Mouse (Mus musculus): ENCODE data around the gene Txnrd1.

Txnrd1 gene

DNA sequence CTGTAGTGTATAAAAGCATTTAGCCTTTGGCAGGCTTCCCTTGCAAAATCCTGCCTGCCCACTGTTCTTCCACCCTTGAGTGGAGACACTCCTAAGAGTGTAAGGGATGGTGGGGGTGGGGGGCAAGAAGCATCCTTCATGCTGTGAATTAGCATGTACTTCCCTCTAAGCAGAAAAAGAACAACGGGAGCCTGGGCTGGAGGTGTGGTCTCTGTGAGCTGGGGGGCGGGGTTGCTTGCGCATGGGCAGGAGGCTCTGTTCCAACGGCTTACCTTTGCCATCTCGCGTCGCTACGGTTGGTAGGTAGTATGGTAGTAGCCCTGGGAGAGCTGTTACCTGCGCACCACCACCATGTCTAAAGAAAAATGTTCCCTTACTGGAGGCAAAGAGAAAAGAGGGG, 32.6 kb downstream of the Txnrd1 start, which contains the start of gene Eid3:
Gene Eid3, plus strand, starts transcription at position 271 of the 400 bp plus-strand sequence.
- DNase-seq (ENCODE audit: low read depth, low spot score), result peak; percentile 34

DNA sequence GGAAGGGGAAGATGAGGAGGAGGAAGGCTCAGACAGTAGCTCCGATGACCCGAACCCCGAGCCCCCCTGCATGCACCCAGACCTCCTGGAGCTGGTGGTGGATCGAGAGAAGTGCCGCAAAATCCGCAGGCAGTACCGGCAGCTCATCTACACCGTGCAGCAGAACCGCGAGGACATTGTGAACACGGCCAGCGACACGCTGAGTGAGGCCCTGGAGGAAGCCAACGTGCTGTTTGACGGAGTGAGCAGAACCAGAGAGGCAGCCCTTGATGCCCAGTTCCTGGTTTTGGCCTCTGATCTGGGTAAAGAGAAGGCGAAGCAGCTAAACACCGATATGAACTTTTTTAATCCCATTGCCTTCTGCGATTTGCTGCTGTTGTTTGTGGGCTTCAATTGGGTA, 33.1 kb downstream of the Txnrd1 start:
- peak; percentile 38 for DNase-seq (ENCODE audit: low read depth, low spot score)

DNA sequence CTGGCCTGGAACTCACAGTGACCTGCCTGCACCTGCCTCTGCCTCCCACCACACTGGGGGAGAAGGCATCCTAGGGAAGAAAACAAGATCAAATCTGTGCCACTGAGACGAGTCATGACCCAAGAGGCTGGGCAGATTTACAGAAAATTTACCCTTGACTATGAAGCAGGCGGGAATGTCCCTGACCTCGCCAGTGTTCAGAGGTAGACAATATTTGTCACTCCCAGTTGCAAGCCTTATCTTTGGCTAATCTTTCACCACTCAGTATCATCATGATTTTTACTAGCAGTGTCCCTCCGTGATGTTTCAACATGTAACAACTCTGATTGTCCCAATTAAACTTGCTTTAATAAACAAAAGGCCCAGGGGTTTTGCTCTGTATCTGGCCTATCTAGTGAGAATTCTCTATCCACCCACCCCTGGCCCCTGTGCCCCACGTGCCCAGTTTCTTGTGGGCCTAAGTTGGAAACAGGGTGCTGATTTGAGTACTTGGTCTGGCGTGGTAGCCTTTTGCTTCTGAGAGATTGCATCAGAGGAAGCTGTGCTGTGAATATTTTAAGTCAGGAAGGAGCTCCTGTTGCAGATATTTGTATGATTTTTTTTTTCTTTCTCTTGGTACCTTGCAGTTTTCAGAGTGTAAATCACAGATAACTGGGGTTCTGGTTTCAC, 34.8 kb downstream of the Txnrd1 start:
- DNase-seq (ENCODE audit: low read depth, low spot score), result no peak

DNA sequence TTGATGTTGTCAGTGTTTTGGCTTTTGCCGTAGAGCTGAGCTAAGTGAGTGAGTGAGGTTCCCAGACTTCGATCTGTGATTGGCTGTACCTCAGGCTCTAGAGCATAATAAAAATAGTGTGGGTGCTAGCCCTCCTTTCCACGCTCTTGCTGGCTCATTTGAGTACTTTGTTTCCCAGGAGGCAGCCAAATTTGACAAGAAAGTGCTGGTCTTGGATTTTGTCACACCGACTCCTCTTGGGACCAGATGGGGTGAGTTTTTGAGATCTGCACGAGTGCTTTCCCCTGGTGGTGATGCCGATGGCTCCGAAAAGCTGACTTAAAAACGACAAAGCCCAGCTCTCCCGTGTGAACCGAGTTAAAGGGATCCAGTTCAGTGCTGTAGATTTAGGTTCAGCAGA, 41.7 kb downstream of the Txnrd1 start:
- DNase-seq (ENCODE audit: low read depth, low spot score), result no peak

DNA sequence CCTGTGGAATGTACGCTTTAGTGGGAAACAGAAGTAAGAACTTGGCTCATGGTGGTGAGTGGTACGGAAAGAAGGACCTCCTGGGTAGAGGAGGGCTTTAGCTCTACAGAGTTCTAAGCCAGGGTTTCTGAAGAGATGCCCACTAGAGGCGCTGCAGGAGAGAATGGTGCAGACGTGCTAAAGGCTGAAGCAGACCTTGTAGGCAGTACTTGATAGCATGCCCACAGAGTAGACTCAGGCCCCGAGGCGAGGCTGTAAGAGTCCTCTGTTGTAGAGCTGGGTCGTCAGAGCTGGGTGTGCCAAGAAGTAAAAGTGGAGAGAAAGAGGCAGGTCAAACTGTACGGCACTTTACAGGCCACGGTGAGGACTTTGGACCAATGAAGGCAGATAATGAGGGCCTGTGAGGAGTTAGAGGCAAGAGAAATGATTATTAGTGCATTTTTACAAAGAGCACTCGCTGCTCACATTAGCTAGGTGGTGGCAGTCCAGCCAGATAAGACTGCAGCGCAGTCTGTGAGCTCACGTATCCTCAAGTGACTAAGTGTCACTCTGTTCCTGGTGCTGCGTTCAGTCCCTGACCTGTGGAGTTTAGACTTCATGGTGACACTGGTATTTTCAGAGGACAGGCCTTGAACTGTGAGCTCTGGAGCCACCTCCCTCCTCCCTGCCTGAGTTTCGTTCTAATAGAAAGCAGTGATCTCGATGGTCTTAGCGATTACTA, 42.5 kb downstream of the Txnrd1 start:
- DNase-seq (ENCODE audit: low read depth, low spot score), result peak; percentile 50

DNA sequence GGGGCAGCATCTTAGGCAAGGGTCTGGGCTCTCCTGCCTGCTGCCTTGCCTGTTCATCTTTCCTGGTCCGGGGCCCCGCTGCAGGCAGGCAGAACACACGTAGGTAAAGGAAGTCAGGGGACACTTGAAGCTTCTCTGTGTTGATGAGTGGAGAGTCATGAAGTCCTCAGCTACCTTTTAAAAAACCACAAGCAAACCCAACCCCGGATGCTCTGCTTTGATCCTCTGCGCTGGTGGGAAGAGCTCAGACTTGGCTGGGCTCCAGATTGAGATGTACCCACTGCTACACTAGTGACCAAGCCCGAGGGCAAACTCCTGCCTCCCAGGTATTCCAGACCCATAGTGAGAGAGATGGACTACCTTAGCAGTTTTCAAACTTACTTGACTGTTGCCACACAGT, 53.6 kb downstream of the Txnrd1 start:
- DNase-seq (ENCODE audit: low read depth, low spot score), result no peak

DNA sequence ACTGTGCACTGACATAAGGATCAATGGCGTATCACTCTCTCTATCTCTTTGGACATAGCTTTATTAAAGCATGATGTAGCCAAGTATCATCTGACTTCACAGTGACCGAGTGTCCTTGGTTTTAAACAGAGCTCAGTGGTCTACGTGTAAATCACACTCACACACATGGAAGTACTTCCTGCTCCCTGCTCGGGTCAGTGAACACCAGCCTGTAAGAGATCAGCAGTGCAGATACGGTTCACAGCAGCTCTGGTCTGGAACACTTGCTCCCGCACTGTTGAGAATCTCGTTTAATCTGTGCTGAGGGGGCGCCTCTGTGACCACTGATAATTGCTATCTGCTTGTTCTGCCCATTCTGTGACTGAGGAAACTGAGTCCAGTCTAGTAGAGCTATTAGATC, 54.8 kb downstream of the Txnrd1 start:
- DNase-seq (ENCODE audit: low read depth, low spot score), result no peak

DNA sequence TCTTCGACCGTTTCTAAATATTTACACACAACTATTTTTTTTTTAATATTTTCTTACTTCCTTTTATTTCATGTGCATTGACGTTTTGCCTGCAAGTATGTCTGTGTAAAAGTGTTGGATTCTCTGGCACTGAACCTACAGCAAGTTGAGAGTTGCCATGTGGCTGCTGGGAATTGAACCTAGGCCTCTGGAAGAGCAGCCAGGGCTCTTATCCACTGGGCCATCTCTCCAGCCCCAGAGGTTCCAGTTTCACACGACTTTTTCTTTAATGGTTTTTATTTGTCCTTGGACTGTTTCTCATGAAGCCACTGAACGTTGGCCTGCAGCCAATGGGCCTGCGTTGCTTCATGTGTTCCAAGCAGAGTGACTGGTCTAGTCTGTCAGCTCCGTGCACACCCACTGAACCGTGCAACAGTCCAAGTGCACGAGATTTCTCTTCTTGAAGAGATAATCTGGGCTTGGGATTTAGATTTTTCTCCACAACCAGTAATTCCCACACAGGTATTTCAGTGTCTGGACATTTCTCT, 55.8 kb downstream of the Txnrd1 start:
- peak; percentile 52 for DNase-seq (ENCODE audit: low read depth, low spot score)

DNA sequence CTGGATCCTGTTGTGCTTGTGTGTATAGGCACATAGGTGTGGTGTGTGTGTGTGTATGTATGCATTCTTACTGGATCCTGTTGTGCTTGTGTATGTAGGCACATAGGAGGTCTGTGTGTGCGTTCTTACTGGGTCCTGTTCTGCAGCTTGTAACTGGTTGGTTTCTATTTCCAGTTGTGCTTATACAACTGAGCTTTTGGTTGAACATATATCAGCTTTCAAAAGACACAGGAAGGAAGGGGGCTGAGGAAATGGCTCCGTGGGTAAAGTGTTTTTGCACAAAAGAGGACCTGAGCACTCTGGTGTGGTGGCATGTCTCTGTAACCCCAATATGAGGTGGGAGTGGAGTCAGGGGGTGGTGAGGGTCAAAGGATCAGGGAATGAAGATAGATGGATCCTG, 57.2 kb downstream of the Txnrd1 start:
- no peak for DNase-seq (ENCODE audit: low read depth, low spot score)

DNA sequence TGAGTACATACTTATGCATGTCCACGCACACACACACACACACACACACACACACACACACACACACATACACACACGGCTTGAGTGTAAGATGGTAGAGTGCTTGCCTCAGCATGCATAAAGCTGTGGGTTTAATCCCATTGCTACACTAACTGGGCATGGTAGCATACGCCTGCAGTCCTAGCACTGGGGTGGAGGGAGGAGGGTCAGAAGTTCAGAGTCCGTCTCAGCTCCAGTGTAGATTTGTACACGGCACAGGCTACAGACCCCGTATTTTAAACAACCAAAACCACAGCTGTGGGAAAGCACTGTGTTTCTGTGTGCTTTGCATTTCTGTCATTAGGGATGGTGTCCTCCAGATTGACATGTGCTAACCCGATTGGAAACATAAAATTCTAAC, 57.7 kb downstream of the Txnrd1 start:
- DNase-seq (ENCODE audit: low read depth, low spot score), result no peak

DNA sequence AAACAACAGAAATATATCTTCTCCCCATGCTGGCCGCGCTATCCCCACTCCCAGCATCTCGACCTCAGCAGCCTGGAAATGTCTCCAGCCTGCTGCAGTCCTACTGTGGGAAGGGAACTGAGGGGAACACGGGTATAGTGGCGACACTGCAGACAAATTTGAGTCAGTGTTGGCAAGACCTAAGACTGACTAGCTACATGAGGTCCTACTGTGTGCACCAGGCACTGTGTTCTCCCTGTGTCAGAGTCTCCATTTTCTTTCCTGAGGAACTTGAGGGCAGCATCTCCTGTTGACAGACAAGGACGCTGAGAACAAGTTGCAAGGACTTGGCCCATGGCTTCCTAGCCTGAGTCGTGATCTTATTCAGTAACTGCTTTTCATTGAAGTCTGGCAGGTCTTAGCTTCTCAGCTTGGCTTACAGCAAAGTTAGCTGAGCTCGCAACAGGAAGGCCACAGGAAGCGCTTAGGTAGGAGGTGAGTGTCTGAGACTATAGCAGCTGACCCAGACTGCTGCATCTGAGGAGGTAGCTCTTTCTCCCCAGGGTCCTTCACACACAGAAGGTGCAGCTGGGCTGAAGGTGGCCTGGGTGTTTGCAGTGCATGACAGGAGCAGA, 58.8 kb downstream of the Txnrd1 start:
- DNase-seq (ENCODE audit: low read depth, low spot score), result no peak

DNA sequence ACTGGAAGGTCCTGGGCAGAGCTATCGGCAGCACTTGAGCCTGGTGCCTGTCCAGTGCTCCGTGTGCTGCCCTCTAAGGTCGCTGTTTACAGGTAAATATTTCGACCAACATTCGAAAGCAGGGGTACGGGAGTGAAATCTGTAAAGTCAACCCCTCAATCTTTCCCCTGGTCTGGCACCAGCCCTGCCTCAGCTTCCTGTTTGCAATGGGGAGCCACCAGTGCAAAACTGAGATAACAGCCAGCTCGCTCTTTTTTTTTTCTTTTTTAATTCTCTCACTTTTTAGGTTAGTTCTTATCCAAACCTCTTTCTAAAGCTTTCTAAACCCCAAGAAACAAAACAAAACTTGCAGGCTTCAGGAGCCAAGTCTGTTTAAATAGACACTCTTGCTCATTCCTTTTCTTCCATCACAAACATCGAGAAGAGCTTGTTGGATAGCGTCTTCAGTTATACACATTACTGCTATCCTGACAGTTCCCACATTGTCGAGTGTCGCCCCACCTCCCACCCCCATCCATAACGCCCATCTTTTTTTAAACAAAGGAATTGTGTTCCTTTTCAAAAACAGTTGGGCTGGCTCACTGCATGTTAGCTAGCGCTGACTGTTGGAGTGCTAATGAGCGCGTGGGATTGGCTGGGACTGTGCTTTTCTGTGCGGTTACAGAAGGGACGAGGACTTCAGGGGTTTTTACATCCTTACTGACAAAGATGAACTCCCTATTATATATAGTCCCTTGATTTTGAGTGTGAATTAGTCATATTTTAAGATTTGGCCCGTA, 60.3 kb downstream of the Txnrd1 start:
- DNase-seq (ENCODE audit: low read depth, low spot score), result peak; percentile 85

DNA sequence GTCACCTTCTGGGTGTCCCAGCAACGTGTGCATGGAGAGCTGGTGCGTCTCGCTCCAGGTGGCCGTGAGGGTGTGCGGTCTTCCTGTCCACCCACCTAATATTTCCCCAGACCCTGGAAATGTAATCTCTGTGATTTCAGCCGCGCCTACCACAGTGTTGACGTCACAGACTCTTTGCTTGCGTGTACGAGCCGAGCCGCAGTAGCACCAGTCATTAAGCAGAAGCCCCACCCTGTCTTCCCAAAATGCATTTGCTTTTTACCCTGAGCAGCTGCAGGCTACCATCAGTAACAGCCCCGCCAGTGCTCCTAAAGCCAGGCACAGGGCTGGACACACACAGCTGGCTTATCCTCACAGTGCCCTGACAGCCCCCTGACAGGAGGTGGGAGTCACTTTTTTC, 64.2 kb downstream of the Txnrd1 start:
- no peak for DNase-seq (ENCODE audit: low read depth, low spot score)

DNA sequence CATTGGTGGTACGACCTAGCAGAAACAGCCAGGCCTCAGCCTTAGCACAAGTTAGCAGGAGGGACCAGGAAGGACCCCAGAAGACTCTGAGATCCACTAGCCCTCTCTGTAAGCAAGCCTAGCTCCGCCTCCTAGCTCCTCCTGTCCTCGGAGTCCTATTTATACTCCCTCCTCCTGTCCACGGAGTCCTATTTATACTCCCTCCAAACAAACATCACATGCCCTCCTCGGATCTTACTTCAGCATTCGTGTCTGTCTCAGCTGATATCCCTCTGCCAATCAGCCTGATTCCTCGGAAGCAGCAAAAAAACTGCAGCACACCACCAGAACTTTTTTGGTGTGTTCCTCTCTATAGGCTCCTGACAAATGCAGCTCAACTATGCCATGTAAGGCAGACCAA, 65.1 kb downstream of the Txnrd1 start:
- peak; percentile 31 for DNase-seq (ENCODE audit: low read depth, low spot score)

DNA sequence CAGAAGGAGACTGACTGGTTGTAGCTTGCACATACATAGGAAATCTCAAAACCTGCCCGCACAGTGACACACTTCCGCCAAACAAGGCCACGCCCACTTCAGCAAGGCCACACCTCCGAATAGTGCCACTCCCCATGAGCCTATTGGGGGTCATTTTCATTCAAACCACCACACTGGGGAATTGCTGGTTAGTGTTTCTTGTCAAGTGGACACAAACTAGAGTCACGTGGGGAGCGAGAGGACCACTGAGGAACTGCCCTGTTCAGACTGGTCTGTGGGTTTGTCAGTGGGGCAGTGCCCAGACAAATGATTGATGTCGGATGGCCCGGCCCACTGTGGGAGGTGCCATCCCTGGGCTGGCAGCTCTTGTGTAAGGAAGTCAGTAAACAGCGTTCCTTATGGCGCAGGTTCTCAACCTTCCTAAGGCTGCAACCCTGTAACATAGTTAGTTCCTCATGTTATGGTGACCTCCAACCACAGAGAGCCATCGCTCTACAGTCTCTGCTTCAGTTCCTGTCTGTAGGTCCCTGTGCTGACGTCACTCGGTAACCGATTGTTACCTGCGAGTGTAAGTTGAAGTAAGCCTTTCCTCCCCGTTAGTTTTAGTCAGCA, 66.2 kb downstream of the Txnrd1 start:
- no peak for DNase-seq (ENCODE audit: low read depth, low spot score)

DNA sequence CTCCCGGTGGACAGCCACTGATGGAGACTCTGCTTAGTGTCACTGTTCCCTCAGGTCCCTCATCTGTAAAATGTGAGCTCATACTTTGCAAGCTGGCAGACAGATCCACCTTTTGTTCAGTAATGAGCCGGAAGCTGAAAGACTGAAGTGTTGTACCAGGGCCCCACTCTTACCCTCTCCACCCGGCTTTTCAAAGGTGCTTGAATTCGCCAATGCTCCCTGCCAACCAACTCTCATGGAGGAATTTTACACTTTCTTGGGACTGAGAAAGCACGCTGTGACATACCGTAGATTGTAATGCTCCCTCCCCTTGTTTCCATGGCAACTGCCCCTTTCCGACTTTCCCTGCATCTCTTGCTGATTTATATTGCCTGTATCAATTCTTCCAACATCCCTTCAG, 66.8 kb downstream of the Txnrd1 start:
- peak; percentile 72 for DNase-seq (ENCODE audit: low read depth, low spot score)

DNA sequence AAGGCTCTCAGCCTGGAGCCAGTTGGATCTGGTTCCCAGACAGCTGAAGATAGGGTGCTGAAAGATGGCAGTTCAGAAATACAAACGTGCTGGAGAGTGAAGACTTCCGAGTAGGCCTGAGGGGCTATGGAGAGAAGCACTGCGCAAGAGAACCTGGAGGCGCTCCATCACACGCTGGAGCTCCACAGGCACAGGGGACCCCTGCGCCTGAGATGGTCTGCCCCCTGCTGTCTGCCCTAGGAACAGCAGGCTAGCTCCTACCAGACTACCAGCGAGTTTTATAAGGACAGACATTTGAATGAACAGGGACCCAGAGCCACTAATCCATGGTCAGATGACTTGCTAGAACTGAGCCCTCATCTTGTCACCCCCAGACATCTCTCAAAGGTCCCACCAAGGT, 67.7 kb downstream of the Txnrd1 start:
- peak; percentile 79 for DNase-seq (ENCODE audit: low read depth, low spot score)

DNA sequence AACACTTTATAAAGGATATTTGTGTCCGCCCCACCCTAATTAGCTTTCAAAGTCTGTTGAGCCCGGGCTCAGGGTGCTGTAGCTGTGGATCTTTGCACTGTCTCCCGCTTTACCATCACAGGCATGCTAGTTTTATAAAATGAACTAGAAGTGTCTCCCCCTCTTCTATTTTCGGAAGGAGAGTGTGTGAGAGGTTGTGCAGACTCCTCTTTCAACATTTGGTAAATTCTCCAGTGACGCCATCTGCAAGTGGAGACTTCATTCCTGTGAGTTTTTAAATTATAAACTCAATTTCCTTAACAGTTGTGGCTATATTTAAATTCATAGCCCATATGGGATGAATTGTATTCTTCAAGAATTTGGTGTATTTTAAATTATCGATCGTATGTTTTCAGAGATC, 74.8 kb downstream of the Txnrd1 start:
- DNase-seq (ENCODE audit: low read depth, low spot score), result peak; percentile 51

DNA sequence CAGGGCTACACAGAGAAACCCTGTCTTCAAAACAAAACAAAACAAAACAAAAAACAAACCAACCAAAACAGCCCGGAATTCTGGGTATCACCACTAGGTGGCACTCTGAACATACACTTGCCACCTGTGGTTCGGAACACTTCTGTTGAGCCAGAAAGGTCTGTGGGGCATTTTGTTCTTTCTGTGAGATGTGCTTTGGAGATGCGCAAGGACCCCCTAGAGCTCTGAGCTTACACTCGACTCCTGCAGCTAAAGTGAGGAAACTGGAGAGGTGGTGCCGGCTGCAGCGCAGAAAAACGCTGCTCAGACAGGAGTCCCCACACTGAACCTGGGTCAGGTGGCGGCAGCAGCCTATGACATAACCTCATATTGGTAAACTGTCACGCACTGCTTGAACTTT, 75.6 kb downstream of the Txnrd1 start:
- DNase-seq (ENCODE audit: low read depth, low spot score), result peak; percentile 75

DNA sequence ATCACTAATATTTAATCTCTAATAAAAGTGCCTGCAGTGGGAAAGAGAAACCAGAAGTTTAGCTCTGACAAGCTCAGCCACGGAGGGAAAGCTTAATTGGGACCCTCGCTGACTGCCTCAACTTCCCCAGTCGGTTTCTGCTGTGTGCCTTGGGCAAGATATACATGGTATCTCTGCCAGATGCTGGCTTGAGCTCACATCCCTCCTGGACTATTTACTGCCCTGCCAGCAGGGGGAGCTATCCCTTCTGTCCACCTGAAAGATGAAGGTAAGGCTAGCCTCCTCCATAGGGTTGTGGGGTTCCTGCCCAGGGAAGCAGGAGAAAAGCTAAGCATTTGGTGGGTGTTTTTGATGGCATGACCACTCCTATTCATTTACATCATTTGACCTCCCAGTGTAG, 76.4 kb downstream of the Txnrd1 start:
- peak; percentile 28 for DNase-seq (ENCODE audit: low read depth, low spot score)

DNA sequence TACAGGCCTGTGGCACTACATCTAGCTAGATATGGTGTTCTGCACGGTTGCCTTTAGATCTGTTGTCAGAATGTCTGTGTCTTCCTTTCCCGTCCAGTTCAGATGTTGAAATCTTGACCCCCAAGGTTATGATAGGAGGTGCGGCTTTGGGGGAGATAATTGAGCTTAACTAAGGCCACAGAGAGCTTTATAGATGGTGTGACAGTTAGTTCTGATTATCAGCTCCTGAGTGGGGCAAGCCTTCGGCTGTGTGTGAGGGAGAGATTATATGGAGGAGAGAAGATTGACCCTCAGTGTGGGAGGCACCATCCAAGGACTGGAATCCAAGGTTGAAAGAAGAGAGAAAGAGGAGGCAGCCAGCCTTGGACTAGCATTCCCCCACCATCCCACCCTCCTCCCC, 79.5 kb downstream of the Txnrd1 start:
- no peak for DNase-seq (ENCODE audit: low read depth, low spot score)

DNA sequence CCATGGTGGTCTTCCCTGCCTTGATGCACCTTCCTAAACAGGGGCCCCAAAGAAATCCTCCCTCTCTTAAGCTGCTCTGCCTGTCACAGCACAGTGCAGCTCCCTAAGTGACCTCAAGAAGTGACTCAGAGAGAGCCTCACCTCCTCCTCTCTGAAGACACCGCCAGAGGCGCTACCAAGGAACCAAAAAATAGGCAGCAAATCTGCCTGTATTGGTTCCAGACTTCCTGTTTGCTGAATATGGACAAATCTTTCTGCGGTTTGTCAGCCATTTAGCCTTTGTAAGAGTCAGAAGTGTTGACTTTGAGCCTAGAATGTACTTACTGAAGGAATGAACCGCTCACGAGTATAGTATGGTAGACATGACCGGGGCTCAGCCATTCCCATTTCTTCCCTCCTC, 80.0 kb downstream of the Txnrd1 start:
- no peak for DNase-seq (ENCODE audit: low read depth, low spot score)

All from brain, adult 2 months (tissue).